Mouse (Mus musculus) inflammation-experienced regulatory T-cells, adult 6 months (primary cell): ENCODE results near the gene Pllp. TPM values are rescaled to one million over a fixed set of nuclear protein-coding genes. Genes with fewer than 3 reads are reported as not detected.
A peak's percentile ranks its signal among the peaks of the same experiment; 100 is the strongest.

Experiments
- ATAC-seq: one replicate; pipeline ENCODE4 v1.8.0; 2017
- polyA plus RNA-seq, 3 experiments: library from polyadenylated mRNA; unstranded; fragments of 100-300 nt; shearing (Covaris generic); gene quantifications; one replicate each; pipeline ENCODE4 v1.2.1; 2017

Gene Pllp
- polyA plus RNA-seq, 3 experiments from 2014 or later: 1.0 TPM; not detected in 2

DNA sequence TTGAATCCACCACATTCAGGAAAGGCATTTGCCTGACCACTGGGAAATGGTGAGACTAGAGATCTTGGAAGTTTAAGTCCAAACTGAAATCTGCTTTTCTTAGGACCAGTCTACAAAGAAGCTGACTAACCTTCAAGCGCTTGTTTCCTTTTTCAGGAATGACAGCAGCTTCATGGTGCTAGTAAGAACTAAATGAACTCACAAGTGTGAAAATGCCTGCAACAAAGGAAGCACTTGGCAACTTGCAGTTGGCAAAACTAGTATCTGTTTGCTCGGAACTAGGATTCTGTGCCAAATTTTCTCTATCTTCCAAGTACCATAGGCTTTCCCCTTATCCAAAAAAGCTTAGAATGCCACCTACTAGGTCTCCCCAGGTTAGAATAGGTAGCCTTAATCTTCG is 49.9 kb downstream of the Pllp start:
- ATAC-seq: no peak

DNA sequence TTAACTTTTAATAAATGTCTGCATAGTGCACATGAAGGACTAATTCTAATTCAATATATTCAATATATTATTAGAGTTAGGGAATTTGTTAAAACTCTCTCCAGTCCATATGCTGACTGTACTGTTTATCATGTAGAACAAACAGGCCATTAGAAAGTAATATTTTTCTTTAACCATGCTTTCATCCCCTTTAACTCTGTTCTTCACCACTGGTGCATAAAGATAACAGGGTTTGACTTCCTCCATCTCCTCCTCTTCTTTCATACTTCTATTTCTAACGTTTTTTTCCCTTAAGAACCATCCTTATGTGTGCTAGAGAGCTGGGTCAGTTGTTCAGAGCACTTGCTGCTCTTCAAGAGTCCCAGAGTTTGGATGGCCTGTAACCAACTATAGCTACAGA is 50.9 kb downstream of the Pllp start:
- no peak for ATAC-seq

DNA sequence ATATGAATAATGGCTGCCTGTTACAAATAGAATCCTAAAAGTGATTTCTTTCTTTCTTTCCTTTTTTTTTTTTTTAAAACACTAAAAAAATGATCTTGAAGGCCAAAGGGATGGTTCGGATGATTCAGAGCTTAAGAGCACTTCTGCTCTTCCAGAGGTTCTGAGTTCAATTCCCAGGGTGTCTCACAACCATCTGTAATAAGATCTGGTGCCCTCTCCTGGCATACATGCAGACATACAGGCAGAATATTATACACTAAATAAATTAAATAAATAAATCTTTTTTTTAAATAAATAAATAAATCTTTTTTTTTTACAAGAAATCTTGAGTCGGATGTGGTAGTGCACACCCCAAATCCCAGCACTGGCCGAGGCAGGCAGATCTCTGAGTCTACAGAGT is 54.1 kb downstream of the Pllp start:
- ATAC-seq: no peak

DNA sequence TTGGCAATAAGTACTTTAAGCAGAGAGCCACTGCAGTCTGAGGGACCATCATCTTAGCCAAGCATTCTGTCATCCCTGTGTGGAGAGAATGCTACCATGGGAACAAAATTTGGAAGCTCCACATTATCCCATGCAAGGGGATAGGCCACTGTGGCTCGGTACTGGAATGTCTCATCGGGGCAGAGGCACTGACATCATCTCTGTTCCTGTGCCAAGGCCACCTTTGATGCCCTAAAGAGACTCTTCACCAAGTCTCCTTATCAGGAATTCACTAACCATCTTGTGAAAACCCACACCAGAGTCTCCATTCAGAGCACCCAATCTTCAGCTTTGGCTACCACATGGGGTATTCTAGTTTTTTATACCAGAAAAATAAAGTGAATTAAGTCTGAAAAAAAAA is 54.9 kb downstream of the Pllp start:
- ATAC-seq: no peak

DNA sequence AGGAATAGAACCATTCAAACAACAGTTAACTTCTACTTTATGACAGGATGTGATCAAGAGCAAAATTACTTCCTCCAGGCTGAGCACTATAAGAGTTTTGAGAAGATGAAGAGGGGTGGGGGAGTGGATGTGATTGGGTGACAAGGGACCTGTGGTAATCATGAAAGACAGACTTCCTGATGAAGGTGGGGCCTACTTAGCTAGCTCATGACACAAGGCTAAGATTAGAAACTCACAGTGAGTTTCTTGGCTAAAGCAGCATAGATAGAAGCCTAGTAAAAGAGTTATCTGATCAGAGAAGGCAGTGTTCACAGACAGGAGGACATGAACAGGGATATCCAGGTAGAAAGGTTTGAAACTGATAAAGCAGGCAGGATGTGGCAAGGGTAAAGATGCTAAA is 61.9 kb downstream of the Pllp start:
- ATAC-seq: peak; percentile 94

DNA sequence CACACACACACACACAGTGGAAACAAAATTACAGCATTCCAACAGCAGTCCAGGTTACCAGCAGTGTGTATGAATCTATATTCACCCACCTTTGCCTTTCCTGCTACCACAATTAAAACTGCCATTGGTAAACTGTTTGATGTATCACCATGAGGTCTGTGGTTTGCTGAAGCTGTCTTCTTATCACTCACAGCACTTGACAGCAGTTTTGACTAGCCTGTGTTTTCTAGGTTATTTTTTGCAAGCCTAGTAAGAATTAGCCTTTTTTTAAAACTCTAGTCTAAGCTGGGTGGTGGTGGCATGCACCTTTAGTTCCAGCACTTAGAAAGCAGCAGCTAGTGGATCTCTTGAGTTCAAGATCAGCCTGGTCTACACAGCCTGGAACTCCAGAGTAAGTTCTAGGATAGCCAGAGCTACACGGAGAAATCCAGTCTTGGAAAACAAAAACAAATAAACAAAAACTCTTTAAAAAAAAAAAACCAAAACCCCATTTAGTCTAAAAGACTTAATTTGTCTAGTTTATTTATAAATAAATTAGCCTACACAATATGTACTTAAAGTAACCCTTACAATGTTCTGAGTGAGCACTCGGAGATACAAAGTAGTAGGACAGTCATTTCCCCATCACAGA is 62.4 kb downstream of the Pllp start:
- peak; percentile 42 for ATAC-seq

Other genes with a start within 250 kb of the Pllp start
- gene Cpne2, start 163.3 kb downstream of the Pllp start, polyA plus RNA-seq: 1 to 10 TPM in 1 of 3 experiments, under 1 TPM in 2; 0.37 to 2.4 (median 0.98) TPM
- gene Rspry1, start 94.3 kb downstream of the Pllp start, polyA plus RNA-seq: 10 to 100 TPM; 23.1 to 29.3 (median 24.0) TPM
- gene Fam192a, start 94.3 kb downstream of the Pllp start, polyA plus RNA-seq: 10 to 100 TPM; 52.4 to 89.1 (median 66.9) TPM
- gene Arl2bp, start 29.7 kb downstream of the Pllp start, polyA plus RNA-seq: 10 to 100 TPM; 24.0 to 32.2 (median 29.5) TPM
- not detected for gene Ccl22, start 49.3 kb upstream of the Pllp start, polyA plus RNA-seq
- gene Cx3cl1, start 75.7 kb upstream of the Pllp start, polyA plus RNA-seq: under 1 TPM in 1 of 3 experiments, not detected in 2; 0.38 TPM
- gene Ccl17, start 114.2 kb upstream of the Pllp start, polyA plus RNA-seq: not detected
- 10 to 100 TPM; 35.5 to 40.6 (median 37.5) TPM for gene Coq9, start 142.0 kb upstream of the Pllp start, polyA plus RNA-seq
- 100 to 1,000 TPM; 107 to 149 (median 110) TPM for gene Ciapin1, start 142.1 kb upstream of the Pllp start, polyA plus RNA-seq
- gene Polr2c, start 161.2 kb upstream of the Pllp start, polyA plus RNA-seq: 100 to 1,000 TPM in 2 of 3 experiments, 10 to 100 TPM in 1; 85.4 to 108 (median 104) TPM
- gene Dok4, start 180.1 kb upstream of the Pllp start, polyA plus RNA-seq: under 1 TPM; 0.35 to 0.50 (median 0.50) TPM
- gene Ccdc102a, start 221.8 kb upstream of the Pllp start, polyA plus RNA-seq: 1 to 10 TPM in 1 of 3 experiments, under 1 TPM in 2; 0.24 to 1.0 (median 0.25) TPM
- gene Adgrg5, start 227.4 kb upstream of the Pllp start, polyA plus RNA-seq: 1 to 10 TPM; 1.8 to 4.3 (median 4.1) TPM